Mouse (Mus musculus) adipocyte (in vitro differentiated cells): ENCODE data around the gene 2210016L21Rik.
"Not testable (repeated sequence)": the region's sequence is repeated elsewhere in the genome, so short reads cannot be mapped to it uniquely, and the experiment has no call there.

Source experiments
- DNase-seq: peaks from one replicate; pipeline ENCODE4 v3.0.0-alpha.2; 2016; ENCODE audit warnings: low spot score

2210016L21Rik gene

GRCm38 (mm10) chr5:114942074-114942765 is at the start of gene 2210016L21Rik:
2210016L21Rik (plus strand) TSS chr5:114942158.
- peak; percentile 84 for DNase-seq

GRCm38 (mm10) chr5:114895542-114895941 is 46.4 kb upstream of the 2210016L21Rik start:
- DNase-seq, result no peak

GRCm38 (mm10) chr5:114896688-114897373 is 45.1 kb upstream of the 2210016L21Rik start, which contains the start of gene Oasl2:
Oasl2 (plus strand) TSS chr5:114896936.
- DNase-seq, result no peak

- DNase-seq, result peak; percentile 39
Observed at GRCm38 (mm10) chr5:114897374-114897793, 44.6 kb upstream of the 2210016L21Rik start.

- DNase-seq, result no peak
Observed at GRCm38 (mm10) chr5:114898857-114899256, 43.1 kb upstream of the 2210016L21Rik start.

- DNase-seq, result peak; percentile 50
Observed at GRCm38 (mm10) chr5:114902413-114902812, 39.5 kb upstream of the 2210016L21Rik start.

GRCm38 (mm10) chr5:114908598-114909305 is 33.2 kb upstream of the 2210016L21Rik start:
- DNase-seq, result no peak

- DNase-seq, result no peak
Observed at GRCm38 (mm10) chr5:114913686-114914085, 28.3 kb upstream of the 2210016L21Rik start.

GRCm38 (mm10) chr5:114914855-114915254 is 27.1 kb upstream of the 2210016L21Rik start:
- no peak for DNase-seq

- DNase-seq, result no peak
Observed at GRCm38 (mm10) chr5:114915854-114916253, 26.1 kb upstream of the 2210016L21Rik start.

- no peak for DNase-seq
Observed at GRCm38 (mm10) chr5:114916777-114917176, 25.2 kb upstream of the 2210016L21Rik start.

GRCm38 (mm10) chr5:114917357-114917756 is 24.6 kb upstream of the 2210016L21Rik start:
- not testable (repeated sequence) for DNase-seq

GRCm38 (mm10) chr5:114921551-114922365 is 20.2 kb upstream of the 2210016L21Rik start:
- DNase-seq, result no peak

GRCm38 (mm10) chr5:114922366-114922731 is 19.6 kb upstream of the 2210016L21Rik start:
- peak; percentile 27 for DNase-seq

- DNase-seq, result no peak
Observed at GRCm38 (mm10) chr5:114922998-114923473, 18.9 kb upstream of the 2210016L21Rik start, which contains the start of gene Oasl1. Oasl1 (plus strand) TSS chr5:114923240.

GRCm38 (mm10) chr5:114926153-114926684 is 15.7 kb upstream of the 2210016L21Rik start:
- peak; percentile 34 for DNase-seq

GRCm38 (mm10) chr5:114926753-114927152 is 15.2 kb upstream of the 2210016L21Rik start:
- no peak for DNase-seq

- no peak for DNase-seq
Observed at GRCm38 (mm10) chr5:114931626-114932025, 10.3 kb upstream of the 2210016L21Rik start.

GRCm38 (mm10) chr5:114933206-114933605 is 8.8 kb upstream of the 2210016L21Rik start:
- no peak for DNase-seq

GRCm38 (mm10) chr5:114935838-114936237 is 6.1 kb upstream of the 2210016L21Rik start:
- DNase-seq, result no peak

GRCm38 (mm10) chr5:114941138-114941537 is 820 bp upstream of the 2210016L21Rik start:
- DNase-seq, result not testable (repeated sequence)
